Mouse (Mus musculus): ENCODE results near the gene Kbtbd12.
A peak's percentile ranks its signal among the peaks of the same experiment; 100 is the strongest.

Gene Kbtbd12

DNA sequence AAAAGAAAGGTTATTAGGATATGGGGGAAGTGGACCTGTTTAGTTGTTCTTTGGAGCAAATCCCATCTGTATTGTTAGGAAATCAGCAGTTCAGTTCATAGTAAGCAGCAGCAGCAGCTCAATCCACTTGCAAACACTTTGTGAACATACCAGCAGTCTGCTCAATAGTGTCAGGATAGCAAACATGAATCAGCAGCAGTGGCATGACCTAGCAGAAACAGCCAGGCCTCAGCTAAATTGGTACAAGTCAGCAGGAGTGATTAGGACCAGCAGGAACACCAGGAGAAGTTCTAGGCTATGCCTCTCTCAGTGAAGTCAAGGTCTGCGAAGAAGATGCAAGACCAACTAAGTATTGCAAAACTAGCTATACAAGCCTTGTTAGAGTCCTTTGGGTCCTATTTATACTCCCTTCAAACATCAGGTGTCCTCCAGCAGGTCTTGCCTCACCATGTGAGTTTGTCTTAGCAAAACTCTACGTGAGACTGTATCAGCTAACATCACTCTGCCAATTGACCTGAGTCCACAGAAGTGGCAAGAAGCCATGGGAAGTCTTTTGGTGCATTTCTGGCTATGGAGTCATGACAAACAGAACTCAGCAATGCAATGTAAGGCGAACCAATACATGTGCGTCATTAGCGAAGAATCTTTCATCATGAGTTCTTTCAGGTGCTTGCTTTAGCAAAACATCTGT is at the start of gene Kbtbd12:
TSS of gene Kbtbd12 (minus strand) at position 340 of the 691 bp plus-strand sequence.
- DNase-seq = no peak

DNA sequence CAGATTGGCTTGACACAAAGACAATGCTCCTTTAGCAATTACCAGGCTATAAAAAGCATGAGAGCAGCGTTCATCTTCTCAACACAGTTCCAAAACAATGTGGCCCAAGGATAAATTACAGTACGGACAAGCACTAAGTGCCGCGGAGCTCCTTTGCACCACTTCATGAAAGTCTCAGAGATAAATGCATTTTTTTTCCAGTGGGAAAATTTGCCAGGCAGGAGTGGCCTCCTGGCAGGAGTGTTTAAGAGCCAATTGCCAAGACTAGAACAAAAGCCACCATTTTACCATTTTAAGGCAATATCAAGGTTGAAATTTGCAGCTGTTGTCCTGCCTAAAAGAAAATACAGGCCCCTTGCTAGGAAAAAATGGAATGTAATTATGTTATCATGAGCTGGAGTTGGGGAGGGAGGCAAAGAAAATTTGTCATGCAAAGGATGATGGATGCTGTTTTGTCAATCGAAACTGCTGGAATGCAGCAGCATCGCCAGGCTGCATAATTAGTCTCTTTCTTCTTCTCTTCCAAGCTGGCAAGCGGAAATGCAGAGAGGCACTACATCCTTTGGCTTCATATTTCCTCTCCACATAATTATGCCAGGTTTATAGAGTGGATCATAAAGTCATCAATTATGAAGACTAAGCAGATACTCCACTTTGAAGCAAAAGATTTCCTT is 45.8 kb upstream of the Kbtbd12 start:
- no peak for DNase-seq

DNA sequence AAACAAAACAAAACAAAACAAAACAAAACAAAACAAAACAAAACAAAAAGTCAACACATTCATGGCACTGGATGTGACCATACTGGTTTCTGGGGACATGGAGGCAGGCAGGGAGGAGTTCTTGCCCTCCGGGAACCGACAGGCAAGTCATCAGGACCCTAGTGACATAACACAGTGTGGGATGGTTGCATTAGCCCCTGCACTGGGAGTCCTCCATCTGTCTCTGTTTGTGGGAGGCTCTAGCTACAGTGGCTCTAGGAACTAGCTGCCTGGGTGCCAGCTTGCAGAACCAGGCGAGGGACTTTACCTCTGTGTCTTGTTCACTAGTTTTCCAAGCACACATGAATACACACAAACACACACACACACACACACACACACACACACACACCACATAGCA is 43.3 kb upstream of the Kbtbd12 start:
- DNase-seq = no peak

DNA sequence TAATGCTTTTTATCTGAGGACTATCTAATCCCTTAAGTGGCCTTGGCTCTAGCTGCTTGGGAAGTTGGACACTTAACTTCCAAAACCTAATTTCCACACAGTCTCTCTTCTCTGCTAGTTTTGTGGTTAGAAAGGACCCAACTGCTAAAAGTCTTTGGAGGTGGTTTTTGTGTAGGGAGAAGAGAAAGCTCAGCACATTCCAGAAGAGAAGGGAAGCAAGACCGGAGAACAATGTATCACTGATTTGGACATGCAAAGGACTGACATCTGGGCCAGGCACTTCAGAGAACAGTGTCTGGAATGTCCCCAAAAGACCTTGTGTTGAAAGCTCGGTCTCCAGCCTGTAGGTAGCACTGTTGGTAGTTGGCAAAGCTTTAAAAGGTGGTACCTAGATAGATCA is 40.0 kb upstream of the Kbtbd12 start:
- DNase-seq = no peak

DNA sequence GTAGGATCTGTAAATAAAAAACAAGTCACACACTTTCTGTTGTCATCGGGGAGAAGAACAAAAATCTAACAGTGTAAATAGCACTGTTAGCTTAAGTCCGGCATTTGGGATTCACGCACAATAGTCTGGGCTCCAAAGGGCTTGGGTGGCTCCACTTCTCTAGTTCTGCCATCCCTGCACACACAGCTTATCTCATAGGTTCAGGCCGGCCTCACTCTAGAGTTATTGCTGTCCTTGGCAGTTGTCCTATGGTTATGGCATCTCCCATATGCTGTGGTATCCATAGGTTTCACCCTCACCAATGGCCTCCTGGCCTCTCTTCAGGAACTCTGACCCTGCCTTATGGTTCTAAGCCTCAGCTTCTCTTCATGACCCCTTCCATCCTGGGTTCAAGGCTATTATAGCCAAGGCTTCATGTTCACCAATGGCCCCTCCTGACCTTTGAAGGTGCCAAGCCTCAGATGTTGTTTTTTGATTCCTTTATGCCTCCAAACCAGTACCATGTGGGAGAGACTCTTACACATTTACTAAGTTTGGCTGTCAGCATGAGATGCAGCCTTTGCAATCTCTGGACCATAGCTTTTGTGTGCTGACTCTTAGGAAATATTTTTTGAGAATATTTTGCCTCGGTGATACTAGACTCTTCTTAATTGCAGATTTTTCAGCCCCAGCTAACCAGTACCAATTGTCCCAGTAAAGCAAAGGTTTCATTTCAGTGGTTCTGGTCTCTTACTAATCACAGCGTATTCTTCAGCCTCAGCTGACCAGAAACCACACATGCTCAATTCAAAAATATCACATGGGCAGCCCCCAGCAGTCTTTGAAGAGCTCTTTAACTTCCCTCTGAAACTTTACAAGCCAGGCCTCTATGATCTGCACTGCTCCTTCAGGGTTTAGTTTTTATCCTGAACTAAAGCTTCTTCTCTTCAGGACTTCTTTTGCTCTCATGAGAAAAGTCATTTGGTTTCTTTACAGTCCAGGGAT is 39.3 kb upstream of the Kbtbd12 start:
- no peak for DNase-seq

DNA sequence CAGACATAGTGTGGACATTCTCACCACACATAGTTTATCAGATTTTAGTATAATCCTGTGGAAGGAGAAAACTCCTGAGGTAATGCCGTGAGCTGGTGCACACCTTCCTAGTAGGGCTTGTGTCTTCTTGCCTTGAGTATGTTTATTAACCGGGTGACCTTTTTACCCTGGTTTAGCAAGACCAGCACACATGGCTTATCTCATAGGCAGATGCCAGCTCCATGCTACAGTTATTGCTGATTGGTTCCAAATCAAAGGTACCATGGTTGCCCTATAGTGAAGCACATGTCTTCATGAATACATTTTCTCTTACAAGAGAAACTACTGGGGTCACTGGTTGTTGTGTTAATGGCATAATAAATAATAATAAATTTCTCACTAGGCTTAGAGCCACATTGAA is 38.1 kb upstream of the Kbtbd12 start:
- DNase-seq = no peak

DNA sequence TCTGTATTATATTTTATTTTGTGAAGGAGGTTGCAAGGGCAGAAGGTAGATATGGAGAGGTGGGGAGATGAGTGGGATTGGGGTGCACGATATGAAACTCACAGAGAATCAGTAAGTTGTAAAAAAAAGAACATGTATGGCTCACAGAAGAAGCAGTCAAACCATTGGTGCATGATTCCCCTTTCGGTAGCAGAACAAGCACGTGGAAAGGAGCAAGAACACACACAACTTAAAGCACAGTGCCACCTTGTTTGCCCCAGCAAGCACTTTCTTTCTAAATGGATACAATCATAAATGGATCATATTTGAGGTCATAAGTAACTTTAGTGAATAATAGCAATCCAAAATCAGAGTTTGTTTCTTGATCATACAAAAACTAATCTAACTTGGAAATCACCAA is 24.5 kb upstream of the Kbtbd12 start:
- no peak for DNase-seq

DNA sequence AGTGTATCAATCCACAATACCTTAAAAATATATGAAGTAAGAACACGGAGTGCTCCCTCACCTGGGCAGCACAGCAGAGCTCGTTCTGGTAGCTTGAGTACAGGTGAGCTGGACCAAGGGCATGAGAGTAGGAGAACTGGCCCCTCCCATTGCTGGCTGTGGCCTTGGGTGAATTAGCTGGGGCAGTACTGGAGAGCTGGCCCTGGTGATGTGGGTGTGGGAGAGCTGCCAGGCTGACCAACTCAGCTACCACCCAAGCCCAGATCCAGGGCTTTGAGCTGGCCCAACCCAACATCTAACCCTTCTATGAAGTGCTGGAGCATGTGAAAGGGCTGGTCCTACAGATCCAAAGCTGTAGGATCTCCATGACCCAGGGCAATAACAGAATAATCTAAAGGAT is 23.9 kb upstream of the Kbtbd12 start:
- no peak for DNase-seq

DNA sequence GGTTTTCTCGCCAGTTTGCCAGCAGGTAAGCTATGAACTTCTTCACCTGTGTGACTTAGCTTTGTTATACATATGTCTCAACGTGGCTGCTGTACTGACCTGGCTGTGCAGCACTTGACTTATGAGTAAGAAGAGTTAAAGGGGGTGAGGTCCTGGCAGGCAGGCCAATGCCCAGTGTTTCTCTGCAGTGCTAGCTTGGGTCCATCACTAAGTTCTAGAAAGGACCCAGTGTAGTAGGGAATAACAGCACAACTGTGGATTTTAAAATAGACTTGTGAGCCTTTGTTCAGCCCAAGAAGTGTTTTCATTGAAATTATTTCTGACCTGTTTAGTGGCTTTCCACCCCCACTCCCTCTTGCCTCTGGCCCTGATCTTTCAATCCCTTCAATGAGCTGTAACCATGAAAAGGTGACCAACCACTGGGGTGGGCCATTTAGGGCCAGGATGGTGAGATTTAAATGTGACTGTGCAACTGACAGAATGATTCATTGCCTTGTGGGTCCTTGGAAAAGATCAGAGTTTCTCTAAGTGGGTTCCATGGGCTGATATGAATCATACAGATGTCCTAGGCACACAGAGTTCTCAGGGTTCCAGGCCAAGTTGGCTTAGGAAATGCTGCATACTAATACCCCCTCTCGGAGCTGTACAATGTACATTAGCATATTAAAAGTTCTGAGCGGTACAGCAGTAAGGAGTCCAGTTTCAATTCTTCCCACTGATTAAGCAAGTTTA is 10.0 kb upstream of the Kbtbd12 start:
- no peak for DNase-seq

DNA sequence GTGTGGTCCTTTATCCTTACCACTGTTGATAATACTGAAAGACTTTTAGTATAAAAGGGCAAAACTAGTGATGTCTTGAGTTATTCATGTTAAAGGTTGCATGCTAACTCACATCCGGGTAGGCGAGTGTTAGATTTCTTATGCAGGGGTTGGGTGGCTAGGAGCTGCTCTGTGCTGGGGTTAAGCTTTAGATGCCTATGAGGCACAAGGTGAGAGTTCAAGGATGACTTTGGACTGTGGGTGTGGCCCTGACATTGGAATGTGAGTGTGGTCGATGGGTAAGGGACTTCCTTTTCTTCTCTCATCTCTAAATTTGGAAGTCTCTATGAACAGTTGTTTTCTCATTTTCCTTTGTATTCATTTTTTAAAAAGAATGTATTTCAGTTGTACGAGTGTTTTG is 7.0 kb upstream of the Kbtbd12 start:
- no peak for DNase-seq

DNA sequence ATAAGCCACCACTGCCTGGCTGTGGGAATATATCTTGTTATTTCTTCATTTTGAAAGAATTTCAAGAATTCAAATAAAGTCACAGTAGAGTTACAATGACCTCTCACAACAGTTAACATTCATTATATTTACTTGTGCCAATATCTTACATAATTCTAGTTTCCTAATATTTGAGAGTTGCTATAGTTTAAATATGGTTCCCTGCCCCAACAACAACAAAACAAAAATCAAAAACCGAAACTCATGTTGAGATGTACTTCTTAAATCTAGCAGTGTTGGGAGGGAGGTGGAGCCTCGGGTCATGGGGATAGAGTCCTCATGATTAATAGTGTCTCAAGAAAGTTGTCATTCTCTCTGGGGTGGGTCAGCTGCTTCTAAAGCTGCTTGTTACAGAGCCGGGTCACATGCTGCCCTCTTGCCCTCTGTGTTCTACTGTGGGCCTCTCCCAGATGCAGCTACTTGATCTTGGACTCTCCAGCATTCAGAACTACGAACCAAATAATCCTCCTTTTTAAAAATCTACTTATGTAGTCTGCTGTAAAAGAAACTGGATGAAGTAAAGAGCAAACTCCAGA is 3.7 kb upstream of the Kbtbd12 start:
- no peak for DNase-seq

DNA sequence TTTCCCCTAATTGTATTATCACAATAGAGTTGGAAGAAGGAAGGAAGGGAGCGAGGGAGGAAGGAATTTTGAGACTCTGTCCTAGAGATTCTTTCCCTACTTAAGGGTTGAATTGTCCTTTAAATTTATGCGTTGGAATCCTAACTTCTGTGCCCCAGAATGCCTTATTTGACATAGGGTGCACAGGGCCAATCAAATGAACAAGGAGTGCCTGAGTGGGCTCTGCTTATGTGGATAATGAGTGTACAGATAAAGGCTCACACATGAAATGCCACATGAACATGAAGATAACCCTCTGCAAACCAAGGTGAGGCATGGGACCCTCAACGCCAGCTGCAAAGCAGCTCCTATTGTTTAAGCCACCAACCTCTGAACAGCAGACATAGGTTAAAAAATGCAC is 2.6 kb upstream of the Kbtbd12 start:
- no peak for DNase-seq

DNA sequence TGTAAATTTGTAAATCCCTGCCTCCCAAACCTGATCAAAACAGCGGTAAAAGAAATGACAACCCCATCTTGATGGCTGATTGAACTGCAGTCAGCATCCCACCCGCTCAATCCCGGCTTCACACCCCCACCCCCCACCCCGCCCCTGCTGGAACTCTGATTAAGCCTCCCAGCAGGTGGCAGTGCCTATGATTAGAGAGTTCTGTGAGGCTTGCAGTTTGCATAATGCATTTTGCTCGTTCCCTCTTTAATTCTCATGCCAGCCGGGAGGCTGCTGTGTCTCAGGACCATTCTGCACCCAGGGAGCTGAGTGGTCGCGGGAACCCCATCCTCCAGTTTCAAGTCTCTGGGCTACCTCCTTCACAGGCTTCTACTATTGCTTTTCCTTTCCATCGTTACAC is 2.2 kb upstream of the Kbtbd12 start:
- no peak for DNase-seq

DNA sequence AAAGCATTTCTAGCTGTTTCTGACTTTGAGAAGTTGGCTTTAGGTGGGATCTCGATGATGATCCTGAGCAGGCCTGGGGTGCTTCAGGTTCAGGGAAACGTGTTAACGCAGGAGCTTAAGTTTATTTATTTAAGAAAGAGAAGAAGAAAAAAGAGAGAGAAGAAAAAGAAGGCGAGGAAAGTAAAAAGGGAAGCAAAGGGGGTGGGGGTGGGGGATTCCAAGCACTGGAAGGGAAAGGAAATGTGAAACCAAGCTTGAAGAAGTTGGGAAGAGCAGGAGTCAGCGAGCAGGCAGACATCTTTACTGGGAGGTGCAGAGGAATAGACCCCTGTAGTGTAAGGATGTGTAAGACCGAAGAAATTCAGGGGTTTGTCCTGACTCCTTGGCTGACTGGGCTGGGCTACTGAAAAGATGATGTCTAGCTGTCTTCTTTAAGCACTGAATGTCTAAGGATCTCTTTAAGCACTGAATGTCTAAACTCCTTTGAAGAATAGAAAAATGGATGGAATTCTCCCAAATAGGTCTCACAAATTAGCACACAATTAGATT is 1.7 kb upstream of the Kbtbd12 start:
- no peak for DNase-seq

DNA sequence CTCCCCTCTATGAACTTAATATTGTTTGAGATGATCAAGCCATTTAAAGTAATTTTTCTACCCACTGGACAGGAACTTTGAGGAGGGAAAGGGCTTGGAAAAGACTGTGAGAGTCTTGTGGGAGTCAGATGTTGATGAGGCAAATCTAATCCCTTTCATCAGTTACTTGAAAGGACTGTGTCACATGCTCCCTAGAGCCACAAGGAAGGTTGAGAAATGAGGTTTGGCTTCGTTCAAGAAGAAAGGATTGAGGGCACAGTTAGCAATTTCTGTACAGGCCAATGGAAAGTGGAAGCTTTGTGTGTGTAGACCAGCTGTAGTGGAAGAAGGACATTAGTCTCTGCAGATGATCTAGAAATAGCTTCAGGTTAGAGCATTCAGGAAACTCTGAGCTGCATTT is 1.2 kb upstream of the Kbtbd12 start:
- DNase-seq = no peak

DNA sequence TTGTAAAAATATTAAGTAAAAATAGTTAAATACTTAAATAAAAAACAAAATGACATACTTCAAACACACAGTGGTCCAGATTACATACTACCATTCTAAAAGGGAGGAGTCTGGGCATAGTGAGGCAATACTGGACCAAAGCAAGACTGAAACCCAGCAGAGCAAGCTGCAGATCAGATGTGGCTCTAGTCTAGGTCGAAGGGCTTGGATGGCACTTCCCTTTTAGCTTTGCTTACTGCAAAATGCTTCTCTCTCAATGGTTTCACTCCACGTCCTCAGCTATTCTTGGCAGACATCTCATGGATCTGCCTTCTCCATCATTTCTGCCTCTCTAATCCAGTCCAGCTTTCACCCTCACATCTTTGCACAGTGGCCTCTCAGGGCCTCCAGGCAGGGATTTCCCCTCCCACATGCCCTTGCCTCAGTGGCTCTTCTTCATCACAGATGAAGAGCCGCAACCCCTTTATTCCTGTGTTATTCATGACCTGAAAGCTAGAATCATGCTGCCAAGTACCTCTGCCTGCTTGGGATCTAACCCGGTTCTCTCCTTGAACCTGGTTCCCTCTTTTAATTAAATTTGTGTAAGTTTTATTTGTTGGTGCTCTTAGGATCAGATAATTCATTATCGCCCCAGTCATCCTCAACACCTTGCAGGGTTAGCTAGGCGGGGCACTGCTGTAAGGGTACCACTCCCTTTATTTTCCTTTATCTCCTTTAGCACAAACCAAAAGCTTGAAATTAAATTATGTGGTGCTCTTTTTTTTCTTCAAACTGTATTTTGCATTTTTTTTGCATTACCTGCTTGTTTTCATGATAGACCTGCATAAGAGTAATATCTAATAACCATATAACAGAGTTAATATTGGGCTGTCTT is 1.6 kb downstream of the Kbtbd12 start:
- no peak for DNase-seq

DNA sequence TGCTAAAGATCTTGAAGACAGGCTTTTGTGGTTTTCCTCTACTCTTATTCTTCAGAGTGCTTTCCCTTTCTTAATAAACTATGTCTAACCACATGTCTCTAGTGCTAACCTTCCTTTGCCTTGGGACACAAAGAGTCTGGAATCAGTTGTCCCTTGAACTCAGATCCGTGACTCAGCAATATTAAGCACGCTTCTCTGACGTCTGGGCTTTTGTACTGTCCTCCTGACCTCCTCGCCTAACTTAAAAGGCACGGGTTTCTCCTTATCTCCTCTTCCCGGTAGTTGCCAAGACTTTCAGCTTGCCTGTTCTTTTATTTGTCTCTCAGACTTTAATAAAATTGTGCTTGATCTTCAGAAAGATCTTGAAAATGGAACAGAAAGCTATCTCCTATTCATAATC is 6.5 kb downstream of the Kbtbd12 start:
- DNase-seq = no peak

DNA sequence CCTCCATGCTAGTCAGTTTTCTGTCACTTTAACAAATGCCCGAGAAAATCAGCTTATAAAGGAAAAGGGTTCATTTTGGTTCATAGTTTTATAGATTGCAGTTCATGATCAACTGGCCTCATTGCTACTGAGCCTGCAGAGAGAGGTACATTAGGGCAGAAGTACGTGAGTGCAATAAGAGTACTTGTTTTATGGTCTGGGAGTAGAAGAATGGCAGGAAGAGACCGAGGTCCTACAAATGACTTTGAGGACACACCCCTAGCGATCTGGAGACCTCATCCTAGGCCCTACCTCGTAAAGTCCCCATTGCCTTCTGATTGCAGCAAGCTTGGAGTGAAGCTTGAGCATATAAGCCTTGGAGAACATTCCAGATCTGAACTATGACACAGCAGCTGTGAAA is 7.2 kb downstream of the Kbtbd12 start:
- no peak for DNase-seq

DNA sequence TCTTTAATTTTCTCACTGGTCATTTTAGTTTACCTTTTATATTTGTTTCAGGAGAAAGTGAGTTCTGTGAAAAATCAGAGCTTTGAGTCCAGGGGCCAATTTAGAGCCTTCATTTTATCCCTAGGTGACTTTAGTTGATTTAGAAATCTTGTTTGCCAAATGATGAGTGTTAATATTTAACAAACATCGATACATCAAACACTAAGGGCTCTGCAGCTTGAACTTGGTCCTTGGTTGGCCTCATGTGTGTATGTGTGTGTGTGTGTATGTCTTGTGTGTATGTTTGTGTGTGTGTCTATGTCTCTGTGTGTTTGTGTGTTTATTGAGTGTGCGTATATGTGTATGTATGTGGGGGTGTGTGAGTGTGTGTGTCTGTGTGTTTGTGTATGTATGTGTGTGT is 7.9 kb downstream of the Kbtbd12 start:
- DNase-seq = no peak

DNA sequence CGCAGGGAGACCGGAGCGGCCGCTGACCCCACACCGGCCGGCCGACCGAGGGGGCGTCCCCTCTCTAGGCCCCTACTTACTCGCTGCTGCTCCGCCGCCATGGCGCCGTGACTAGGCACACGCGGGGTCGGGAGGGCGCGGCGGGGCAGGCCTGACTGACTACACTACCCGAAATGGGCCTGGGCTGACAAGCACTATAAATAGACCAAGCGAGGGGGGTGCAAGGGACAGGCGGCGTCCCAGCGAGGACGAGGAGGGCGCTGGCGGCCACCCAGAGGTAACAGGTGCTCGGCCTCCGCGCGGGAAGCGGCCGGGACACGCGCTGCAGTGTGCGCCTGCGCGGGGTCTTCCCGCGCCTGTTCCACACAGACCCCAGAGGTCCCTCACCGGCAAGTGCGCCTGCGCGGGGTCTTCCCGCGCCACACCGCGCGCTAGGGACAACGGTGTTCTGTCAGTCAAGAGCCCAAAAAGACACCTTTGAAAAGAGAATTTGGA is 10.4 kb downstream of the Kbtbd12 start:
- peak; percentile 79 for DNase-seq

DNA sequence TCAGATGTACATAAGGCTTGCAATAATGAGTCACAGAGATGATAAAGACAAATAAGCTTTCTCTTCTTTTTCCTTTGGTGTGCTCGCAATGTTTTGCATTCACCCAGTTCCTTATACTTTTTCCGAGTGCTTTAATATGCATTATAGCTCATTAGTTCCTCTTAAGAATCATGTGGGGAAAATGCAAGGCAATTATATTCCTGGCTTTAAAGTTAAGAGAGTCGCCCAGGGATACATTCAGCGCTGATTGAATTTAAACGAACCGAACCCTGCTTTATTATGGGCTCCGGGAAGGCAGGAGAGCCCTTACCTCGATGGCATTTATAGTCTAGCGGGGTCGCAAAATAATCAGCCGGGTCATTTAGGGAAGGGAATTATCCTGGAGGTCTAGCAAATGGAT is 10.8 kb downstream of the Kbtbd12 start:
- DNase-seq = no peak

All from thymus, postnatal 14 days (tissue).